In the genomic region with DNA sequence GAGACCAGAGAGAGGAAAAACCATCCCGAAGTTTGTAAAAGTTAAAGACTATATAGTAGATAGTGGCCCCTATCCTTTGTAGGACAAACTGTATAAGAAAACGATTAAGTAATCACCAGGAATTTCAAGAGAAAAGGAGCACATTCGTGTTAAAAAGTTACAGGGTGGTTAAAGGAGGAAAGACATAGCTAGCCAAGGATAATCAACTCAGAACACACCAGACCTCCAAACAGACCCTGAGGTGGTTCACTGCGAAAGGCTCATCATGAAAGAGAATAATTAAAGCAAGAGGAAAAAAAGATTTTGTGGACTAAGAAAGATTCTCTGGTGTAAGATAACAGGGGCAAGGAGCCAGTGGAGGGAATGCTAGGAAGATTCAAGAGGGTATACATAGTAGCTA, we compare ENCODE assay signal across 10 mouse cellular contexts. TPM values are rescaled to one million over a fixed set of nuclear protein-coding genes. Genes with fewer than 3 reads are reported as not detected.
DNase-seq lines count a peak whose midpoint lies in the region; ATAC-seq and TF ChIP-seq lines count a peak whose summit lies in the region.
"Had no signal": no experiment of that assay in that cellular context is flagged by ENCODE, and none has a peak within 500 bp of the region (broad histone marks: within the 10 kb centered on the region; RNA-seq: fewer than 3 reads in every experiment).

No protein-coding gene starts in this region.

- no peaks in the 10 kb centered on the region for H3K9me3 ChIP-seq in kidney, postnatal 0 days (replicated peaks; ENCODE audit: low read length)
- no peaks in the 10 kb centered on the region for H3K9me3 ChIP-seq in embryonic facial prominence, embryonic 11.5 days (replicated peaks; ENCODE audit: control insufficient read depth, low read length)
- H3K9me3 ChIP-seq in intestine, embryonic 14.5 days (ENCODE audit: control insufficient read depth, low read length) = no peaks in the 10 kb centered on the region

- no peak for TF ChIP-seq CTCF in kidney, postnatal 0 days (IDR thresholded peaks at IDR 0.05; ENCODE audit: low read depth)

- H3K27me3 ChIP-seq in kidney, postnatal 0 days (ENCODE audit: insufficient read depth, low read length) = no peaks in the 10 kb centered on the region
- no peaks in the 10 kb centered on the region for H3K27me3 ChIP-seq in embryonic facial prominence, embryonic 11.5 days (ENCODE audit: control insufficient read depth, insufficient read depth, low read length)
- no peaks in the 10 kb centered on the region for H3K27me3 ChIP-seq in intestine, embryonic 14.5 days (replicated peaks; ENCODE audit: control insufficient read depth, insufficient read depth, low read length)
- H3K27me3 ChIP-seq in myocyte (ENCODE audit: control insufficient read depth, insufficient read depth, insufficient read length) = no peaks in the 10 kb centered on the region

- H3K4me3 ChIP-seq in kidney, postnatal 0 days (replicated peaks; ENCODE audit: low read depth, low read length) = peak overlapping the region; percentile 50
- H3K4me3 ChIP-seq in embryonic facial prominence, embryonic 11.5 days (ENCODE audit: low read depth, low read length) = peak overlapping the region; percentile 47
- H3K4me3 ChIP-seq in intestine, embryonic 14.5 days (ENCODE audit: low read depth, low read length) = peak overlapping the region; percentile 68
- peak overlapping the region; percentile 60 for H3K4me3 ChIP-seq in myocyte

- peak overlapping the region; percentile 70; the same call in 1 of the 2 replicates for H3K27ac ChIP-seq in kidney, postnatal 0 days
- no peak overlapping the region for H3K27ac ChIP-seq in embryonic facial prominence, embryonic 11.5 days (replicated peaks; ENCODE audit: low read depth, low read length)
- H3K27ac ChIP-seq in intestine, embryonic 14.5 days (ENCODE audit: low read depth) = peak overlapping the region; percentile 2; the same call in 1 of the 2 replicates

- peaks cover 9% of the 10 kb centered on the region for H3K4me1 ChIP-seq in kidney, postnatal 0 days (replicated peaks; ENCODE audit: insufficient read depth, low read length)
- H3K4me1 ChIP-seq in embryonic facial prominence, embryonic 11.5 days (ENCODE audit: control insufficient read depth, insufficient read depth, low read length) = no peaks in the 10 kb centered on the region
- H3K4me1 ChIP-seq in intestine, embryonic 14.5 days (replicated peaks; ENCODE audit: control insufficient read depth, insufficient read depth, low read length) = peaks cover 6% of the 10 kb centered on the region; the same call in 1 of the 2 replicates

- WGBS in kidney, postnatal 0 days = 54% methylated on average over 4 of the region's 4 CpGs
- 75% methylated on average over 4 of the region's 4 CpGs for WGBS in embryonic facial prominence, embryonic 11.5 days
- 54% methylated on average over 4 of the region's 4 CpGs for WGBS in intestine, embryonic 14.5 days

- peaks cover 13% of the 10 kb centered on the region for H3K79me2 ChIP-seq in myocyte (ENCODE audit: control insufficient read depth, insufficient read depth)

- DNase-seq in kidney, postnatal 0 days (ENCODE audit: low spot score) = no peak
- DNase-seq in kidney, adult 18-20 months = no peak
- no peak for DNase-seq in embryonic facial prominence, embryonic 11.5 days (ENCODE audit: low spot score)
- DNase-seq in intestine, embryonic 14.5 days (ENCODE audit: low spot score) = no peak
- no peak for DNase-seq in gastrocnemius, adult 18-20 months (ENCODE audit: low spot score)
- DNase-seq in cerebellum, adult 9-11 months = no peak
- no peak for DNase-seq in urinary bladder, postnatal 25 days (ENCODE audit: low spot score)
- DNase-seq: right cerebral cortex, postnatal 4 days had no signal

- no peak for TF ChIP-seq POLR2A in myocyte (IDR thresholded peaks at IDR 0.05; ENCODE audit: insufficient read length, low read depth)

- peak overlapping the region; percentile 81 for H3K4me2 ChIP-seq in kidney, postnatal 0 days (ENCODE audit: low read length)
- H3K4me2 ChIP-seq in embryonic facial prominence, embryonic 11.5 days (ENCODE audit: low read depth, low read length) = peak overlapping the region; percentile 81
- H3K4me2 ChIP-seq in intestine, embryonic 14.5 days (ENCODE audit: low read length) = peak overlapping the region; percentile 94
- peak overlapping the region; percentile 96 for H3K4me2 ChIP-seq in myocyte (ENCODE audit: low read depth)

- H3K36me3 ChIP-seq in kidney, postnatal 0 days (ENCODE audit: insufficient read depth, low read length) = no peaks in the 10 kb centered on the region
- H3K36me3 ChIP-seq in embryonic facial prominence, embryonic 11.5 days (replicated peaks; ENCODE audit: control insufficient read depth, insufficient read depth, low read depth, low read length) = no peaks in the 10 kb centered on the region
- H3K36me3 ChIP-seq in intestine, embryonic 14.5 days (ENCODE audit: control insufficient read depth, insufficient read depth, low read length) = peaks cover 18% of the 10 kb centered on the region
- H3K36me3 ChIP-seq in myocyte (ENCODE audit: control insufficient read depth, insufficient read depth) = no peaks in the 10 kb centered on the region

- no peak overlapping the region for H3ac ChIP-seq in myocyte (ENCODE audit: control insufficient read depth, insufficient read length)

- no peak for ATAC-seq in kidney, postnatal 0 days (replicated peaks; ENCODE audit: low FRiP score, low read depth)
- no peak for ATAC-seq in embryonic facial prominence, embryonic 11.5 days (replicated peaks; ENCODE audit: insufficient number of reproducible peaks, low FRiP score, low TSS enrichment, low read depth)
- ATAC-seq in intestine, embryonic 14.5 days (replicated peaks; ENCODE audit: low FRiP score, low TSS enrichment, low read depth) = no peak

- peak overlapping the region; percentile 68 for H3K9ac ChIP-seq in kidney, postnatal 0 days (ENCODE audit: low read depth, low read length)
- peak overlapping the region; percentile 62 for H3K9ac ChIP-seq in embryonic facial prominence, embryonic 11.5 days (replicated peaks; ENCODE audit: low read length)
- peak overlapping the region; percentile 63 for H3K9ac ChIP-seq in intestine, embryonic 14.5 days (ENCODE audit: low read length)

TF ChIP-seq in myocyte, 11 proteins besides CTCF, POLR2A, EP300 and RAD21:
- no peak for TF ChIP-seq POLR2AphosphoS2 (IDR thresholded peaks at IDR 0.05; ENCODE audit: insufficient read length, low read depth)
- no peak for TF ChIP-seq REST (IDR thresholded peaks at IDR 0.05; ENCODE audit: insufficient read depth, insufficient read length)
- no peak for TF ChIP-seq CEBPB (IDR thresholded peaks at IDR 0.05; ENCODE audit: insufficient read depth, poor library complexity, severe bottlenecking)
- TF ChIP-seq MYOD1 (IDR thresholded peaks at IDR 0.05; ENCODE audit: control insufficient read depth in 1 of 3, insufficient read length in 2 of 3, low read depth in 2 of 3) = no peak
- no peak for TF ChIP-seq SRF (IDR thresholded peaks at IDR 0.05; ENCODE audit: control insufficient read depth, insufficient read length, low read depth)
- TF ChIP-seq USF1 (IDR thresholded peaks at IDR 0.05; ENCODE audit: low read depth) = no peak
- no peak for TF ChIP-seq MAX (IDR thresholded peaks at IDR 0.05; ENCODE audit: low read depth)
- no peak for TF ChIP-seq MYOG (IDR thresholded peaks at IDR 0.05; ENCODE audit: control insufficient read depth in 1 of 3, insufficient read depth in 1 of 3, insufficient read length in 2 of 3, low read depth in 2 of 3)
- no peak for TF ChIP-seq TCF12 (IDR thresholded peaks at IDR 0.05; ENCODE audit: insufficient read depth, poor library complexity, severe bottlenecking)
- TF ChIP-seq TCF3 (IDR thresholded peaks at IDR 0.05; ENCODE audit: insufficient read length, low read depth) = no peak
- TF ChIP-seq E2F4 (IDR thresholded peaks at IDR 0.05; ENCODE audit: insufficient read depth) = no peak

RNA-seq across cellular contexts. Expression of a gene that starts 26.0 kb away (rescaled TPM):
- polyA plus RNA-seq in kidney, postnatal 0 days (2015; fragmentation: Nextera tagmentation; extraction: Ambion mirVana) = 1.2 and 1.4 TPM in 2 replicates
- 0.49 and 0.84 TPM in 2 replicates for polyA plus RNA-seq in embryonic facial prominence, embryonic 11.5 days (2014; fragmentation: Nextera tagmentation; extraction: Ambion mirVana)
- 1.2 and 2.4 TPM in 2 replicates for polyA plus RNA-seq in intestine, embryonic 14.5 days (2014; fragmentation: Nextera tagmentation; extraction: Ambion mirVana)
- 0.10 TPM for polyA plus RNA-seq in myocyte (2012; fragmentation: generic; extraction: Trizol)
- 1 to 10 TPM; 8.0 to 9.5 TPM for total RNA-seq in gastrocnemius, adult 18-20 months (2021)
- total RNA-seq: granulocyte monocyte progenitor cell, adult 5-6 weeks had no signal
